Mouse (Mus musculus): Measurements from ENCODE around the gene Prss40.
"Not testable (repeated sequence)": the region's sequence is repeated elsewhere in the genome, so short reads cannot be mapped to it uniquely, and the experiment has no call there.

Gene Prss40

GRCm38 (mm10) chr1:34535043-34535698, 25.6 kb downstream of the Prss40 start, which contains the start of gene Cfc1:
TSS of gene Cfc1 (plus strand) at chr1:34535648.
- DNase-seq (ENCODE audit: low read depth), result not testable (repeated sequence)

GRCm38 (mm10) chr1:34534574-34534973, 26.2 kb downstream of the Prss40 start:
- not testable (repeated sequence) for DNase-seq (ENCODE audit: low read depth)

DNA sequence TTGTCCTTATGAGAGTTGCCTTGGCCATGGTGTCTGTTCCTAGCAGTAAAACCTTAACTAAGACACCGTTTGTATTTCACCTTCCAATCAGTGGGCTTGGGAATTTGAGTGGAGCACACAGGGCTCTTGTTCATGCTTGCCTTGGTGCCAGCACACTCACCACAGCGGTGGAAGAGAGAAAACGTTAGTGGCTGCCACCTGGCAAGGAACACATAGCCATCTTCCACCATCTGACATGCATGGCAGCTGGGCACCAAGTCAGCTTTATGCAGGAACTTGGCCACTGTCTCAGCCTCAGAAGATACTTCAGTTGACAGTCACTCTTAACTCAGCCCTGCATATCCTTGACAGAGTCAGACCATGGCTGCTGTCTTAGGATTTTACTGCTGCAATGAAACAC, 37.1 kb downstream of the Prss40 start:
- no peak for DNase-seq (ENCODE audit: low read depth)

DNA sequence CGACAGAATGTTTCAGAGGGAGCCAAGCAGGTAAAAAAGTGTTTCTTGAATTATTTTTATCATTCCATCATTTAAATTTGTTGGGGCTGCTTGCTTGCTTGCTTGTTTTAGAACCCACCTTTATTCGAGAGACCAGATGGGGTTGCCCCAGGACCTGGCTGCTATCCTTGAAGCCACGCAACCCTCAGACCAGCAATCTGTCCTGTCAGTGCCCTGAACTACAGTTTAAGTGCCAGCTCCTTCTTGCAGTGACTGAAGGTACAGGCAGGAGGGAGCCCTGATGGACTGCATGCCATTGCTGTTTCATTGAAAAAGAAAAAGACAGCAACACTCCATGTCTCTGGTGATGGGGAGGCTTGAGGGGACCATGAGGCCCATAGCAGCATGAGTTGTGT, 37.9 kb downstream of the Prss40 start:
- no peak for DNase-seq (ENCODE audit: low read depth)

DNA sequence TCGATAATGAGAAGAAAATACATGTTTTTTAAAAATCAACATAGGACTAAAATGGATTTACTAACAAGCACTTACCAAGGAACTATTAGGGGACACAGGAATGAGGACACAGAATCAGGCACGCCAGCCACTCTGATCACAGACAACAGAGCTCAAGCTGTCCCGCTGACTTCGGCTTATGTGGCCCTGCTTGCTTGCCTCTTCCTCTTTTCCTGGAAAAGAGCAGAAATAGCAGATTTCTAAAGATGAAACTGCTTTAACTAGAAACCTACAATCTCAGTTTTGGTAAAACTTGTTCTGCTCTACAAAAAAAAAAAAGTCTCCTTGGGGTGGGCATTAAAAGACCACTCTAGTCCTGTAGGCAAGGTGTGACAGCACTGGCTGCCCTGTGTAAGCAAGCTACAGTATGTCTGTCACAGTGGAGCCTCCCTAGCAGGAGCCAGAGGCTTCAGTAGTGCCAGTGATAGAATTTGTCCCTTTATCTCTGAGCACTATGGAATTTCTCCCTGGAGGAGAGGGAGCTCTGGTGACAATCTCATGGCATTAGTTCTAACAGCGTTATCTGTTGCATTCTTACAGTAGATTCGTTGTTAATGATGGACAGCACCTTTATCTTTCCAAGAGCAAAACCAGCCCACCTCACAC, 38.4 kb downstream of the Prss40 start:
- no peak for DNase-seq (ENCODE audit: low read depth)

GRCm38 (mm10) chr1:34518259-34518658, 42.5 kb downstream of the Prss40 start:
- DNase-seq (ENCODE audit: low read depth), result no peak

DNA sequence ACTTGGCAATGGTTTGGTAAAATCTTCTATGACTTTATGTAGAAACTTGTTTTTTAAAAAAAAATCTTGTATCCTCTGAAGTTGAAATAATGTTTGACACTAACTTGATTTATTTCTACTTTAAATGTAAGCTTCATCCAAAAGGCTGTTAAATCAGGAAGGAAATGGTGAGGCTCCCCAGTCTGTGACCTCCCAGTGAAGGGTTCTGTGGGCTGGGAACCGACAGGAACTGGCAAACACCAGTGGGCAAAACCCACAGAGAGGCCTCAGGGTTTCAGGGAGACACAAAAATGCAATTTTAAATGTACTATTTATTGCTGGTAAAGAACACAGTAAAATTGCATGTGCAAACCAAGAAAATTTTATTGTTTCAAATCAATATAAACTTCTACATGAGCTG, 42.9 kb downstream of the Prss40 start:
- not testable (repeated sequence) for DNase-seq (ENCODE audit: low read depth)

DNA sequence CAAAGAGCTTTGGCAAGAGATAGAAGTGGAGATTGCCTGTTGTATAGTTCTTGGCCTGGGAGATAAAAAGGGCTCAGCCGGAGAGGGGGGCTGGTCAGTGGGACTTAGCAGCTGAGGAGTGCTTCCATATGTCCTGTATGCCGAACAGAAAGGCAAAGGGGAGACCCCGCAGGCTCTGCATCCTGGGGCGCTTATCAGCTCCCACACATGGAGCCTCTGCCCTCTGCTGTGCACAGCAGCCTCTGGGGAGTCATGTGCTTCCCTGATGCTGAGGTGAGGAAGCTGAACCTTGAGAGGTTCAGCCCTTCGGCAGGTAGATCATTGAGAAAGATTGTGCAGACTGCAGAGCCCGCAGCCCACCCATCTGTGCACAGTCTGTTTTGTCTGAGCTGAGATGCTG, 43.4 kb downstream of the Prss40 start:
- DNase-seq (ENCODE audit: low read depth), result not testable (repeated sequence)

DNA sequence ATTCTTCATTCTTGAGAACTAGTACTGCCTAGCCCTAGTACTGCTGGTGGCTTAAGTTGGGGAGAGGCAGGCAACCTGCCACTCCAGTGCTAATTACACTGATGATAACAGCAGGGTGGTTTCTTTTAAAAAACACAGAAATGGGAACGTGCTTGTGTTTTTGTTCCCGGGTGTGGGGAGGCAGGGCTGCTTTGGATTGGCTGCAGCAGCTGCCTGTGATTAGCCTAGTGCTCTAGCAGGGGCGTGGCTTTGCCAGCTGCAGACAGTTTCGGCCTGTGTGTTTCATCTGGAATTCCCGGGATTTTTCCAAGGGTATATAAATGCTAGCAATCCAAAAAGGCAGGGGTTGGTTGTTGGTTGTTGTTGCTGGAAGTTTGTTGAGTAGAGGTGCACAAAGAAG, 44.1 kb downstream of the Prss40 start:
- DNase-seq (ENCODE audit: low read depth), result no peak

GRCm38 (mm10) chr1:34513068-34513467, 47.7 kb downstream of the Prss40 start:
- no peak for DNase-seq (ENCODE audit: low read depth)

DNA sequence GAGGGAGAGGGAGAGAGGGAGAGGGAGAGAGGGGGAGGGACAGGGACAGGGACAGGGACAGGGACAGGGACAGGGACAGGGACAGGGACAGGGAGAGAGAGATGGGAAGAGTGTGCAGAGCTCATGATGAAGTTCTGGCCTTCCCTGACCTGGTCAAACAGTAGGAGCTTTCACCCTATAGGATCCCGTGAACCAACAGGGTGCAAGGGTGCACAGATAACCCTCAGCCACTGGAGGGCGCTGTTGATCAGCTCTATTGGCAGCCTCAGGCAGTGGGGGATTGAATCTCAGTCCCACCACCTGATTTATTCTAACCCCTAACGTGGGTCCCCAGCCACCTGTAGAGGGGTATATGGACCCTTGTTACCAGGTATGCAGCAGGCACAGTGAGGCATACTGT, 49.7 kb downstream of the Prss40 start:
- DNase-seq (ENCODE audit: low read depth), result peak; percentile 56

GRCm38 (mm10) chr1:34510575-34510981, 50.2 kb downstream of the Prss40 start:
- DNase-seq (ENCODE audit: low read depth), result peak; percentile 30

DNA sequence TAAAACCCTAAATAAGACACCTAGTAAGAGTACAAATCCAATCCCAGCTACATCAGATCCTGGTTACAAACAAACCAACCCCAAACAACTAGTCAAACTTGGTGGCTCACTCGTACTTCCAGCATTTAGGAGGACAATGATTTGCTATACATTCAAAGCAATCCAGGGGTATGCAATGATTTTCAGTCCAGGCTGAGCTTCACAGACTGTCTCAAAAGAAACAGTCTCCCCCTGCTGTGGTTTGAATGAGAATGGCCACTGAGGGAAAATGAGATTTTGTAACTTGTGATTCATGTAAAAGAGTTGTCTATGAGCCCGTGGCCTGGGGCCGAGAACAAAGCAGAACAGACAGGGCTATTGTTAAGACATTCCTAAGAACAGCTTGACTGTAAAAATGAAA, 52.8 kb downstream of the Prss40 start:
- DNase-seq (ENCODE audit: low read depth), result no peak

GRCm38 (mm10) chr1:34505970-34506551, 54.7 kb downstream of the Prss40 start:
- DNase-seq (ENCODE audit: low read depth), result no peak

DNA sequence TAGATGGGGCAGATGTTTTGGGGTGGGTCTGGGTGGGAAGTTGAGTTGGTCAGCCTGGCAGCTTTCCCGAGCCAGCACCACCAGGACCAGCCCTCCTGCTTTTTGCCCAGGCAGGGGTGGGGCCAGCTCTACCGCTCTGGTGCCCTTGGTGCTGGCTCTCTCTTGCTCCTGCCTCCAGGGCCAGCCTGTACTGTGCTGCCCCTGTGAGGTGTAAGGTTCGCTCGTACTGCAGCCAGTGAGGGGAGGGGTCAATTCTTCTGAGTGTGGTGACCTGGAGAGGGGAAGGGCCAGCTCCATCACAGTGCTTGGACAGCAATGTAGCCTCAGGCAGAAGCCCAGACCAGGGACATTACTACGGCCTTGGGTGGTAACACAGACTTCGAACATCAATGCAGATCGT, 55.4 kb downstream of the Prss40 start:
- DNase-seq (ENCODE audit: low read depth), result no peak

DNA sequence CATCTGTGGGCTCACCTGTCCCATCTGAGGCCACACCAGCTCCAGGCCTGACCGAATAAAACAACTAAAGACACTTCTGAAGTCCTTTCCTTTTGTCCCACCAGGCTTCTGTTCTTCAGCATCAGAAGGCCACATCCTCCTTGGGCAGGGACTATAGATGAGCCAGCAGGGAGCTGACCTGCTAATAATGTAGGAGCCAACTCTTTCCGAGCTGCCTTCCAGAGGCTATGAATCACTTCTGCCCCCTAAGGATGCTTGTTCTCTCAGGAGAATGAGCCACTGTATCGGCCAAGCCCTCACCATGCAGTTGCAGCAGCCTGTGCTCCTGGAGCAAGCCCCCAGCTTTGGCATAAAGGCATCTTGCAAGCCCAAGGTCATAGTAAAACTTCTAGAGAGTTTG, 57.8 kb downstream of the Prss40 start:
- DNase-seq (ENCODE audit: low read depth), result no peak
